Mouse (Mus musculus): ENCODE measurements at regions not wholly inside any gene's neighbourhood (a gene's known extent, or its start where the extent isn't known, plus 50 kb on each side); places are given as distances from the start of the nearest gene placed in this dataset.
"Not testable (repeated sequence)": the region's sequence is repeated elsewhere in the genome, so short reads cannot be mapped to it uniquely, and the experiment has no call there.

DNA sequence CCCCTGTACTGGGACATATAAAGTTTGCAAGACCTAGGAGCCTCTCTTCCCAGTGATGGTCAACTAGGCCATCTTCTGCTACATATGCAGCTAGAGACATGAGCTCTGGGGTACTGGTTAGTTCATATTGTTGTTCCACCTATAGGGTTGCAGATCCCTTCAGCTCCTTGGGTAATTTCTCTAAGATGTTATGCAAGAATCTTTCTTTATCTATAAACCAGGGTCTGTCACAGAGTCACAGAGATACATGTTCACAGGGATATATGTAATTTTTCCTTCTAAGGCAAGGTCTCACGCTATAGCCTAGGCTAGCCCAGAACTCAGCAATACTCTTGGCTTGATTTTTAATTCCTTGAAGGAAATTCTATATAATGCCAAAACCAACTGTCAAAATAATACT lies 56.9 kb downstream of the Zfp36l1 start:
- WGBS, result 98% methylated on average over 1 of the region's 1 CpGs
- not testable (repeated sequence) for H3K79me2 ChIP-seq (ENCODE audit: control insufficient read depth, insufficient read depth, low read length); H3K27ac ChIP-seq (replicated peaks; ENCODE audit: insufficient read depth, low read depth, low read length); H3K27me3 ChIP-seq (ENCODE audit: control insufficient read depth, insufficient read depth, low read length); H3K36me3 ChIP-seq (ENCODE audit: control insufficient read depth, insufficient read depth, low read length); H3K4me1 ChIP-seq (ENCODE audit: control insufficient read depth, insufficient read depth, low read length); DNase-seq (ENCODE audit: extremely low read depth, low read depth, low spot score); H3K9ac ChIP-seq (ENCODE audit: low read depth, low read length); H3K4me3 ChIP-seq (ENCODE audit: insufficient read depth, low read depth, low read length)

DNA sequence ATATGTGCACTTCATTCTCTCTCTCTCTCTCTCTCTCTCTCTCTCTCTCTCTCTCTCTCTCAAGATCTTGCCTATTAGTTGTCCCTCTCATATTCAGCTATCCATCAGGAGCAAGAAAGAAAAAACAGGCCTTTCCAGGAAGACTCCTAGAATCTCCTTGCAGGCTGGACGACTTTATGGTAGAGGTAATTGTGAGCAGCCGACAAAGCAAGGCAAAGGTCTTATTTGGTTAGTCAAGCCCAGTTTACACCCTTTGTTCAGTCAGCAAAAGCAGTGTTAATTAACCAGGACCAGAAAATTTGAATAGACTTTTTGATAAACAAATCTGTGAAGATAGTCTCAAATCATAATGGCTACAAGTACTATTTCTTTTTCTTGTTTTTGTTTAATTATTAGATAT lies 57.4 kb downstream of the Zfp36l1 start:
- TF ChIP-seq POLR2A (IDR thresholded peaks at IDR 0.05; ENCODE audit: extremely low read depth, insufficient read depth, low read length), result no peak
- no peak for TF ChIP-seq CTCF (IDR thresholded peaks at IDR 0.05; ENCODE audit: low read depth, low read length)
- Histone ChIP-seq H3K27me3 (ENCODE audit: control insufficient read depth, insufficient read depth, low read length) (no peaks in the 10 kb centered on the region), H3K79me2 (ENCODE audit: control insufficient read depth, insufficient read depth, low read length) (no peaks in the 10 kb centered on the region), H3K4me3 (ENCODE audit: insufficient read depth, low read depth, low read length) (no peak overlapping the region), H3K9ac (ENCODE audit: low read depth, low read length) (no peak overlapping the region), H3K36me3 (ENCODE audit: control insufficient read depth, insufficient read depth, low read length) (no peaks in the 10 kb centered on the region), H3K4me1 (ENCODE audit: control insufficient read depth, insufficient read depth, low read length) (no peaks in the 10 kb centered on the region), H3K27ac (replicated peaks; ENCODE audit: insufficient read depth, low read depth, low read length) (no peak overlapping the region)
- no peak for DNase-seq (ENCODE audit: extremely low read depth, low read depth, low spot score)
- WGBS, result 49% methylated on average over 2 of the region's 2 CpGs

DNA sequence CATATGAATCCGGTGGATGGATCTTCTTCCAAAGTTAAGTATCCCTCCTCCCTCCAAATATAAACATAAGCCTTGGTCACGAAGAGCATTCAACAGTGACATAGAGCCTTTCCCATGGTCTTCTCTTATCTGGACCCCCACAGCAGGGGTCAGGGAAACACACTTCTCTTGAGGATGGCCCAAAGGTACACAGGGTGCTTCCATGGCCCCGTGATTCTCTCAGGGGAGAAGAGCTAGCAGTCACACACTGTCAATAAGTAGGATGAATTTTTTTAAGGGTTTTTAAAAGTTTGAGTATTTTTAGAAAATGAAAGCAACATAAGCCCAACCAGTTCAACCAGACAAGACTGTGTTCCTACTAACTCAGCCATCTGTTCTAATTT lies 58.2 kb downstream of the Zfp36l1 start:
- no peak for DNase-seq (ENCODE audit: extremely low read depth, low read depth, low spot score)
- Histone ChIP-seq H3K79me2 (ENCODE audit: control insufficient read depth, insufficient read depth, low read length) (no peaks in the 10 kb centered on the region), H3K27ac (replicated peaks; ENCODE audit: insufficient read depth, low read depth, low read length) (no peak overlapping the region), H3K4me1 (ENCODE audit: control insufficient read depth, insufficient read depth, low read length) (no peaks in the 10 kb centered on the region), H3K9ac (ENCODE audit: low read depth, low read length) (no peak overlapping the region), H3K4me3 (ENCODE audit: insufficient read depth, low read depth, low read length) (no peak overlapping the region), H3K36me3 (ENCODE audit: control insufficient read depth, insufficient read depth, low read length) (no peaks in the 10 kb centered on the region), H3K27me3 (ENCODE audit: control insufficient read depth, insufficient read depth, low read length) (no peaks in the 10 kb centered on the region)
- WGBS, result 88% methylated on average over 3 of the region's 3 CpGs
- TF ChIP-seq POLR2A (IDR thresholded peaks at IDR 0.05; ENCODE audit: extremely low read depth, insufficient read depth, low read length) (no peak), CTCF (IDR thresholded peaks at IDR 0.05; ENCODE audit: low read depth, low read length) (no peak)

DNA sequence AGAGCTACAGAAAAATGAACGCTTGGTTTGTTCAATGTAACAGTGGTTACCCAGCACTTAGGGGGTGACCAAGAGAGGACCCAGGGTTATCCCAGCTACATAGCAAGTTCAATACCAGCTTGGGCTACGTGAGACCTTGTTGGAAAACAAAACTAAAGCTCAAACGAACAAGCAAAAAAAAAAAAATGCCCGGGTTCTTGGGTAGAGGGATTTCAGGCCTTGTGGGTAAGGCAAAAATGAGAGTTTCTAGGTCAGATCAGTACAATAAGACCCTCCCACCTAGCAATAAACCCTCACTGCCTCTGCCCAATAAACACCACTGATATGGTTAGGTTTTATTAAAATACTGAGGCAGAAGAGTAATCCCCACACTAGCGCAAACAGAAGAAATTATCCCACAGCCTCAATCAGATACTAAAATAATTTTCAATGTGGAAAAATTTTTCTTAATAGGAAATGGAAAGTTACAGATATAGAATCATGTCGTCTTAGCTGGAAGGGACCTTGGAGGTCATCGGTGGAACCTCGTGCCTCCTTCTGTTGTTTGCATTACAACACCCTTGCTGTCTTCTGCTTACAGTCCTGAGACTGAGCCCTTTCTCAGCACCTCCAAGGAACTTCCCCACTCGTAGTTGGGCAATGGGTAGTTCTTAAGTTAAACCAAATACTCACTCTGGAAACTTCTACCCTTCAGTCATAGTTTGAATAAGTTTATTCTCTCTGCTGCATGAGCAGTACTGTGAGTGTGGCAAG lies 58.7 kb downstream of the Zfp36l1 start:
- no peaks in the 10 kb centered on the region for H3K36me3 ChIP-seq (ENCODE audit: control insufficient read depth, insufficient read depth, low read length)
- no peaks in the 10 kb centered on the region for H3K27me3 ChIP-seq (ENCODE audit: control insufficient read depth, insufficient read depth, low read length)
- H3K4me3 ChIP-seq (ENCODE audit: insufficient read depth, low read depth, low read length), result no peak overlapping the region
- no peak overlapping the region for H3K9ac ChIP-seq (ENCODE audit: low read depth, low read length)
- TF ChIP-seq POLR2A (IDR thresholded peaks at IDR 0.05; ENCODE audit: extremely low read depth, insufficient read depth, low read length), result no peak
- TF ChIP-seq CTCF (IDR thresholded peaks at IDR 0.05; ENCODE audit: low read depth, low read length), result no peak
- H3K4me1 ChIP-seq (ENCODE audit: control insufficient read depth, insufficient read depth, low read length), result no peaks in the 10 kb centered on the region
- DNase-seq (ENCODE audit: extremely low read depth, low read depth, low spot score), result no peak
- WGBS, result 81% methylated on average over 9 of the region's 9 CpGs
- no peak overlapping the region for H3K27ac ChIP-seq (replicated peaks; ENCODE audit: insufficient read depth, low read depth, low read length)
- no peaks in the 10 kb centered on the region for H3K79me2 ChIP-seq (ENCODE audit: control insufficient read depth, insufficient read depth, low read length)

DNA sequence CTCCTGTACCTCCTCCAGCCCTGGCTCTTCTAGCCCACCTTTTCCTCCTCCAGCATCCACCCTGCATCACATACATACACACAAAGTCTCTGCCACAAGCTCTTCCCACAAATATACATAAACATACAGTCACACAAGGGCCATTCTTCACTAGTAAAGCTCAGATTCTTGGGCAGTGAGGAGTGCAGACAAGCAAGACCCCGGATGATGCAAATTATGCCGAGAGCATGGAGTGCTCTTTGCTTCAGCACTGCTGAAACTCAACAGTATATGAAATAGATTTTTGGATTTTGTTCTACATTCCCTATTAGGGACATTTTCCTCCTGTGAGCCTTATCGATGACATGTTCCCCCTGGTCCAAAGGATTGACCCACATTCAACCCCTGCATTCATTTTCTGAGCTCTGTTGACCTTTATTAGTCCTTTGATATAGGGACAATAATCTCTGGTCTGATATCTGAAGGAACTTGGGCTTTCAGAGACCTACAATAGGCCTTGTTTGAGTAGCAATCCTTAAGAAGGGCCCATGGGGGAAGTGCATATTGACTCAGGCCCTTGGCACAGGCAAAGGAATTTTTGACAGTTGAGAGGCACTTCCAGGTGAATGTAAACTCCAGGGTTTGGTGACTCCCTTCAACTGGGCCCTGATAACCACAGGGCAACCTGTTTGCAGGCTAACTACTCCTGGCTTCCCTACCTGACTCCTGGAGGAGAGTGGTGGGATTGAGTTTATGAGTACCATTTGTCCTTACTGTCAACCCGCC lies 64.4 kb downstream of the Zfp36l1 start:
- Histone ChIP-seq H3K9ac (ENCODE audit: low read depth, low read length) (no peak overlapping the region), H3K79me2 (ENCODE audit: control insufficient read depth, insufficient read depth, low read length) (no peaks in the 10 kb centered on the region), H3K27me3 (ENCODE audit: control insufficient read depth, insufficient read depth, low read length) (no peaks in the 10 kb centered on the region), H3K4me1 (ENCODE audit: control insufficient read depth, insufficient read depth, low read length) (no peaks in the 10 kb centered on the region; the same call in 1 of the 2 replicates), H3K27ac (replicated peaks; ENCODE audit: insufficient read depth, low read depth, low read length) (no peak overlapping the region), H3K4me3 (ENCODE audit: insufficient read depth, low read depth, low read length) (no peak overlapping the region), H3K36me3 (ENCODE audit: control insufficient read depth, insufficient read depth, low read length) (no peaks in the 10 kb centered on the region)
- WGBS, result 81% methylated on average over 4 of the region's 4 CpGs
- no peak for DNase-seq (ENCODE audit: extremely low read depth, low read depth, low spot score)
- no peak for TF ChIP-seq POLR2A (IDR thresholded peaks at IDR 0.05; ENCODE audit: extremely low read depth, insufficient read depth, low read length)
- no peak for TF ChIP-seq CTCF (IDR thresholded peaks at IDR 0.05; ENCODE audit: low read depth, low read length)
